Mouse (Mus musculus) midbrain, embryonic 10.5 days (tissue): ENCODE results near the gene F9. TPM values are rescaled to one million over a fixed set of nuclear protein-coding genes. Genes with fewer than 3 reads are reported as not detected.

Experiments
- polyA plus RNA-seq: library from polyadenylated mRNA; unstranded; fragments of >200 nt; fragmentation: Nextera tagmentation; extraction: Ambion mirVana; gene quantifications from 2 replicates; pipeline ENCODE4 v1.2.1, GENCODE M21; 2016

F9 gene
- polyA plus RNA-seq, 1 experiment from 2014 or later = not detected

Other genes starting within 250 kb of the F9 start
- 0.80 and 1.0 TPM in 2 replicates for gene Mcf2, start 179.6 kb downstream of the F9 start, polyA plus RNA-seq